Mouse (Mus musculus): ENCODE data around the gene Sumo1. TPM values are rescaled to one million over a fixed set of nuclear protein-coding genes. Genes with fewer than 3 reads are reported as not detected.
A peak's percentile ranks its signal among the peaks of the same experiment; 100 is the strongest.

Sumo1 gene
- polyA plus RNA-seq, 1 experiment from 2014 or later, result 583 TPM

DNA sequence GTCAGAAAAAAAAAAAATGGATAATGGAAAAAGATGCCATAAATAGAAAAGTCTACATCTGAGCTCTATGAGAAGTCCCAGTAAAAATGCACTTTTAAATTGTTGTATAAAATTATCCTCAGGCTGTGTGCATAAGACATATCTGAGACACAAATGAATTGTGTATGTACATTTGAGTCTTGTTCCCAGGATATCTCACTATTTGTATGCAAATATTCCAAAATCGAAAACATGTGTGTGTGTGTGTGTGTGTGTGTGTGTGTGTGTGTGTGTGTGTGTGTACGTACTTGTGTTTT is 67.3 kb downstream of the Sumo1 start:
- no peaks in the 10 kb centered on the region for H3K36me3 ChIP-seq
- no peak overlapping the region for H3K4me3 ChIP-seq
- peaks cover 16% of the 10 kb centered on the region for H3K4me1 ChIP-seq
- DNase-seq (ENCODE audit: low spot score), result no peak
- H3K9me3 ChIP-seq (replicated peaks), result no peaks in the 10 kb centered on the region
- 91% methylated on average over 2 of the region's 2 CpGs for WGBS
- no peak overlapping the region for H3K27ac ChIP-seq
- 0 out of 2 replicates have a peak, but pooled peaks cover 3% of the 10 kb centered on the region for H3K27me3 ChIP-seq (ENCODE audit: low read depth, poor library complexity, severe bottlenecking)

DNA sequence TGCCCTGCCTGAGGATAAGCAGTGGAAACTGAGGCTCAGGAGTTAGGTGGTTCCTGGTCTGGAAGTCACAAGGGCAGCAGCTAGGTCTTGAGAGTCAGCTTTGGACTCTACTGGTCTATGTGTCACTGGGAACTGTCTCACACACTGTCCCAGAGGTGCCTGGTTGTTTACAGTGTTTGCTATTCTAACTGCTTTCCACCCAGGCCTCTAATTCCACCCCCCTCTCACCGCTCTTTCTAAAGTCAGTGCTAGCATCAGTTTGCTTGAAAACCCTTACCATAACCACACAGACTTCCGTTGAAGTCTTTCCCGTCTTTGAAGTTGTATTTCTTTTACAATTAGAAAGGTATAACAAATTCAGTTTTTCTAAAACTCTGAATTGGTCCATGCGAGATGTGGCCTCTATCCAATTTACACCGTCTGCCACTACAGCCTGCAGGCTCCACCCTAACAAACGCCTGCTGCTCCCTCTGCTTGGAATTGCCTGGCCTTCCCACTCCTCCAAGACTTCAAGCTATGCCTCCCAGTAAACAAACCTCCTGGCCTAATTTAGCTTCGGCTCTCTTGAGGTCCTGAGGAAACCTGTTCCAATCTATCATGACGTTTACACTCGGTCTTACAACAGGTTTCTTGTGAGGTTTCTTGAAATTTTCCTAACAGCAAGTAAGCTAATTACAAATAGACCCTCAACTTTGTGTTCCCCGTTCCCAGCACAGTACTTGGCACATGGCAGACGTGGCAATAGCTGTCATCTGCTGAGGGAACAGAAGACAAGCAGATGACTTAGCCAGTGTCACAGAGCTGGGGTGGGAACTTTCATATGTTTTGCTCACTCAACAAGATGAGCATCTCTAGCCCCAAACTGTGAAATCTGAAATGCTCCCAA is 67.9 kb downstream of the Sumo1 start:
- H3K9me3 ChIP-seq (replicated peaks), result no peaks in the 10 kb centered on the region
- H3K27ac ChIP-seq, result no peak overlapping the region
- WGBS, result 31% methylated on average over 11 of the region's 11 CpGs
- no peak for DNase-seq (ENCODE audit: low spot score)
- H3K4me3 ChIP-seq, result no peak overlapping the region
- H3K27me3 ChIP-seq (ENCODE audit: low read depth, poor library complexity, severe bottlenecking), result 0 out of 2 replicates have a peak, but pooled peaks cover 3% of the 10 kb centered on the region
- H3K4me1 ChIP-seq, result peaks cover 16% of the 10 kb centered on the region
- no peaks in the 10 kb centered on the region for H3K36me3 ChIP-seq

GRCm38 (mm10) chr1:59595609-59596008 is 75.0 kb downstream of the Sumo1 start:
- H3K4me3 ChIP-seq, result no peak overlapping the region
- DNase-seq (ENCODE audit: low spot score), result no peak
- 51% methylated on average over 9 of the region's 9 CpGs for WGBS
- H3K4me1 ChIP-seq, result peaks cover 35% of the 10 kb centered on the region
- H3K36me3 ChIP-seq, result no peaks in the 10 kb centered on the region
- H3K27me3 ChIP-seq (ENCODE audit: low read depth, poor library complexity, severe bottlenecking), result peaks cover 34% of the 10 kb centered on the region
- H3K27ac ChIP-seq, result no peak overlapping the region
- no peaks in the 10 kb centered on the region for H3K9me3 ChIP-seq (replicated peaks)

DNA sequence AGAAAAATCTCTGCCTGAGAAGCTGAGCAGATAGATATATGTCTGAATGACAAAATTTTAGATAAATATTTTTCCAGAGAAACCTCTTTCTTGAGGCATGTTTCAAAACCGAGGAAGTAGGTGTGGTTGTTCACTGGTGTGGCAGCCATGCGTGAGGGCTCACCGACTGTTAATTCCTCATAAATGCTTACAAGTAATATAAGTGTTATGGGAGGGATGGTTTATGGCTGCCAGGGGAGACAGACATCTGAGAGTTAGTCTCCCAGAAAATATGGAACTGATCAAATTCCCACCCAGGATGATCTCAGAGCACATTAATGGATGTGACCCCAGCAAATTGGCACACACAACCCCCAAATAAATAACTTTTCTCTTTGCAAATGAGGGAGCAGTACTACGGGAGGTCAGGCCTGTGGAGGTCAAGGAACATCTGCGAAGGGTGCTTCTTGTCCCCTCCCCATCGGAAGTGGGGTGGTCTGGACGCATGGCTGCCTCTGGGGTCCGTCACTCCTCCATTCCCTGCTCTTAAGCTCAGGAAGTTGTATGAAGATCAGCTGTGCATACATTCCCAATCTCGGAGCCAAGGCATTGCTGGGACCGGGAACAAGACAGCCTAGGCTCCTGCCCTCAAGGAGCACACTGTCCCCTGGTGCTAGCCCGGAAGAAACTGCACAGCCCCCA is 75.9 kb downstream of the Sumo1 start:
- WGBS, result 61% methylated on average over 11 of the region's 11 CpGs
- no peak for DNase-seq (ENCODE audit: low spot score)
- peaks cover 34% of the 10 kb centered on the region for H3K27me3 ChIP-seq (ENCODE audit: low read depth, poor library complexity, severe bottlenecking)

DNA sequence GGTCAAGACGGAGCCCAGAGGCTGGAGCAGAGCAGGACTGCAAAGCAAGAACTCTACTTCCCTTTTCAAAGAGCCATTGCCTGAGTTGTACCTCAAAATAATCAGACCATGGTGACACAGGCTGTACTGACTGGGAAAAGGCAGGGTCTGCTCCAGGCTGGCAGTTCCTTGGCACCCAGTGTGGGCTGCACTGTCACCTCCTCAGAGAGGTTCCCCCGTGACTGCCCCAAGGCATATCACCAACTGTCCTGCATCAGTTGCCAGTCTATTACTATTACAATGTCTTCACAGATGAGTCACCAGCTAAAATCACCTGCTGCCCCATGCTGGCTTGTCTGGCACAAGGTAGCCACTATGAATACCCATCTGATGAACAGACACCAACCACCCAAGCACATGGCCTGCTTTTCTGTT is 77.0 kb downstream of the Sumo1 start:
- no peak for DNase-seq (ENCODE audit: low spot score)
- no peaks in the 10 kb centered on the region for H3K36me3 ChIP-seq
- 75% methylated on average over 2 of the region's 2 CpGs for WGBS
- peaks cover 41% of the 10 kb centered on the region for H3K4me1 ChIP-seq
- peaks cover 34% of the 10 kb centered on the region for H3K27me3 ChIP-seq (ENCODE audit: low read depth, poor library complexity, severe bottlenecking)
- no peak overlapping the region for H3K4me3 ChIP-seq
- H3K9me3 ChIP-seq (replicated peaks), result no peaks in the 10 kb centered on the region
- no peak overlapping the region for H3K27ac ChIP-seq

More for the DNA sequence above, 75.9 kb downstream of the Sumo1 start:
- Histone ChIP-seq H3K4me3 (no peak overlapping the region), H3K4me1 (peaks cover 41% of the 10 kb centered on the region), H3K9me3 (replicated peaks) (no peaks in the 10 kb centered on the region), H3K36me3 (no peaks in the 10 kb centered on the region), H3K27ac (no peak overlapping the region)

DNA sequence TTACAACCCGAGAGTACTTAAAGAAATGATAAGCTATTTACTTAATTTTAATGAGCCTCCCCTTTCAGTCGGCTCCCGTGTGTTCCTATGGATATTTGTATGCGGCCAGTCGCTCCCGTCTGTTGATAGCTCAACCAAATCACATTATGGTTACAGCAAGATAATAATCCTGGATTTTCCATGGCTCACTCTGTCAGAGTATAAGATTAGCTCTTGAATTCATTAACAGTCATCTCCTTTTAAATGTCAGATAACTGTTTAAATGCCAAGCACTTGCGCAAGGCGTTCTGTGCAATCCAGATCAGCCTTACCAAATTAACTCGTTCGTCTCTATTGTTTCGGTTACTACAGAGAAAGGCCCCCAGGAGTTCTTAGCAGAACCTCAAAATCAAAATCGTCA is 77.8 kb downstream of the Sumo1 start:
- peak overlapping the region; percentile 30 for H3K4me3 ChIP-seq
- no peaks in the 10 kb centered on the region for H3K9me3 ChIP-seq (replicated peaks)
- no peak overlapping the region for H3K27ac ChIP-seq
- peaks cover 34% of the 10 kb centered on the region for H3K27me3 ChIP-seq (ENCODE audit: low read depth, poor library complexity, severe bottlenecking)
- no peaks in the 10 kb centered on the region for H3K36me3 ChIP-seq
- no peak for DNase-seq (ENCODE audit: low spot score)
- peaks cover 41% of the 10 kb centered on the region for H3K4me1 ChIP-seq
- 44% methylated on average over 12 of the region's 12 CpGs for WGBS

- H3K4me3 ChIP-seq, result peak overlapping the region; percentile 30
- H3K4me1 ChIP-seq, result peaks cover 41% of the 10 kb centered on the region
- no peaks in the 10 kb centered on the region for H3K36me3 ChIP-seq
- WGBS, result 12% methylated on average over 10 of the region's 10 CpGs
- H3K9me3 ChIP-seq (replicated peaks), result no peaks in the 10 kb centered on the region
- DNase-seq (ENCODE audit: low spot score), result no peak
- peak overlapping the region; percentile 71 for H3K27ac ChIP-seq
- H3K27me3 ChIP-seq (ENCODE audit: low read depth, poor library complexity, severe bottlenecking), result peaks cover 34% of the 10 kb centered on the region
Measured at GRCm38 (mm10) chr1:59592359-59592758, 78.3 kb downstream of the Sumo1 start.

- WGBS, result 87% methylated on average over 1 of the region's 1 CpGs
- DNase-seq (ENCODE audit: low spot score), result no peak
- peaks cover 33% of the 10 kb centered on the region for H3K27me3 ChIP-seq (ENCODE audit: low read depth, poor library complexity, severe bottlenecking)
- H3K4me1 ChIP-seq, result peaks cover 47% of the 10 kb centered on the region
- no peak overlapping the region for H3K4me3 ChIP-seq
- H3K9me3 ChIP-seq (replicated peaks), result no peaks in the 10 kb centered on the region
- H3K36me3 ChIP-seq, result no peaks in the 10 kb centered on the region
- no peak overlapping the region for H3K27ac ChIP-seq
Measured at GRCm38 (mm10) chr1:59589271-59589670, 81.4 kb downstream of the Sumo1 start.

GRCm38 (mm10) chr1:59584656-59585410 is 85.8 kb downstream of the Sumo1 start:
- Histone ChIP-seq H3K27ac (peak overlapping the region; percentile 64), H3K4me3 (no peak overlapping the region), H3K36me3 (no peaks in the 10 kb centered on the region), H3K27me3 (ENCODE audit: low read depth, poor library complexity, severe bottlenecking) (no peaks in the 10 kb centered on the region; the same call in 1 of the 2 replicates), H3K9me3 (replicated peaks) (no peaks in the 10 kb centered on the region), H3K4me1 (peaks cover 47% of the 10 kb centered on the region)
- WGBS, result 11% methylated on average over 18 of the region's 18 CpGs
- peak; percentile 86 for DNase-seq (ENCODE audit: low spot score)

GRCm38 (mm10) chr1:59580880-59581279 is 89.8 kb downstream of the Sumo1 start:
- H3K4me3 ChIP-seq, result no peak overlapping the region
- H3K27ac ChIP-seq, result no peak overlapping the region
- H3K36me3 ChIP-seq, result no peaks in the 10 kb centered on the region
- 81% methylated on average over 3 of the region's 3 CpGs for WGBS
- peaks cover 57% of the 10 kb centered on the region for H3K4me1 ChIP-seq
- no peaks in the 10 kb centered on the region for H3K27me3 ChIP-seq (ENCODE audit: low read depth, poor library complexity, severe bottlenecking)
- no peak for DNase-seq (ENCODE audit: low spot score)
- no peaks in the 10 kb centered on the region for H3K9me3 ChIP-seq (replicated peaks)

GRCm38 (mm10) chr1:59580131-59580751 is 90.4 kb downstream of the Sumo1 start:
- Histone ChIP-seq H3K27me3 (ENCODE audit: low read depth, poor library complexity, severe bottlenecking) (no peaks in the 10 kb centered on the region), H3K4me1 (peaks cover 54% of the 10 kb centered on the region), H3K36me3 (no peaks in the 10 kb centered on the region), H3K9me3 (replicated peaks) (no peaks in the 10 kb centered on the region), H3K27ac (no peak overlapping the region), H3K4me3 (no peak overlapping the region)
- WGBS, result 32% methylated on average over 8 of the region's 8 CpGs
- no peak for DNase-seq (ENCODE audit: low spot score)

GRCm38 (mm10) chr1:59579327-59579726 is 91.3 kb downstream of the Sumo1 start:
- Histone ChIP-seq H3K4me3 (no peak overlapping the region), H3K9me3 (replicated peaks) (no peaks in the 10 kb centered on the region), H3K4me1 (peaks cover 54% of the 10 kb centered on the region), H3K36me3 (no peaks in the 10 kb centered on the region), H3K27ac (no peak overlapping the region), H3K27me3 (ENCODE audit: low read depth, poor library complexity, severe bottlenecking) (no peaks in the 10 kb centered on the region)
- 21% methylated on average over 5 of the region's 5 CpGs for WGBS
- no peak for DNase-seq (ENCODE audit: low spot score)

Measured in limb, embryonic 10.5 days (tissue).